Mouse (Mus musculus): ENCODE measurements around the gene Rpl18a.
"Not testable (repeated sequence)": the region's sequence is repeated elsewhere in the genome, so short reads cannot be mapped to it uniquely, and the experiment has no call there.

The Rpl18a gene

GRCm38 (mm10) chr8:70902211-70902610 is 5.0 kb upstream of the Rpl18a start:
- no peak for DNase-seq

- no peak for DNase-seq
Measured at GRCm38 (mm10) chr8:70900872-70901387, 3.7 kb upstream of the Rpl18a start.

- DNase-seq = no peak
Measured at GRCm38 (mm10) chr8:70899226-70899625, 2.0 kb upstream of the Rpl18a start.

GRCm38 (mm10) chr8:70898661-70899198 is 1.5 kb upstream of the Rpl18a start:
- no peak for DNase-seq

- peak; percentile 80 for DNase-seq
Measured at GRCm38 (mm10) chr8:70897681-70898413, 635 bp upstream of the Rpl18a start.

- no peak for DNase-seq
Measured at GRCm38 (mm10) chr8:70896316-70897020, 744 bp downstream of the Rpl18a start.

- DNase-seq = not testable (repeated sequence)
Measured at GRCm38 (mm10) chr8:70895571-70896259, 1.5 kb downstream of the Rpl18a start.

- no peak for DNase-seq
Measured at GRCm38 (mm10) chr8:70894771-70895545, 2.3 kb downstream of the Rpl18a start.

- no peak for DNase-seq
Measured at GRCm38 (mm10) chr8:70894385-70894720, 2.9 kb downstream of the Rpl18a start.

GRCm38 (mm10) chr8:70893656-70894384 is 3.4 kb downstream of the Rpl18a start:
- peak; percentile 65 for DNase-seq

- no peak for DNase-seq
Measured at GRCm38 (mm10) chr8:70892896-70893655, 4.1 kb downstream of the Rpl18a start.

- DNase-seq = no peak
Measured at GRCm38 (mm10) chr8:70892022-70892895, 5.0 kb downstream of the Rpl18a start, which contains the start of gene Slc5a5. Slc5a5 (minus strand) TSS chr8:70892757.

- DNase-seq = peak; percentile 75
Measured at GRCm38 (mm10) chr8:70891356-70891755, 5.9 kb downstream of the Rpl18a start.

- DNase-seq = peak; percentile 59
Measured at GRCm38 (mm10) chr8:70890656-70891055, 6.6 kb downstream of the Rpl18a start.

- DNase-seq = no peak
Measured at GRCm38 (mm10) chr8:70887669-70888068, 9.5 kb downstream of the Rpl18a start.

- DNase-seq = no peak
Measured at GRCm38 (mm10) chr8:70885612-70886011, 11.6 kb downstream of the Rpl18a start.

GRCm38 (mm10) chr8:70884683-70885082 is 12.5 kb downstream of the Rpl18a start:
- DNase-seq = no peak

GRCm38 (mm10) chr8:70884186-70884585 is 13.0 kb downstream of the Rpl18a start:
- no peak for DNase-seq

GRCm38 (mm10) chr8:70880546-70880945 is 16.7 kb downstream of the Rpl18a start:
- no peak for DNase-seq

- DNase-seq = no peak
Measured at GRCm38 (mm10) chr8:70880126-70880525, 17.1 kb downstream of the Rpl18a start.
